Mouse (Mus musculus) limb, embryonic 14.5 days (tissue): ENCODE measurements around the gene Dnase2a. TPM values are rescaled to one million over a fixed set of nuclear protein-coding genes. Genes with fewer than 3 reads are reported as not detected.

Experiments used
- ATAC-seq: fragments of 200-750 bp; cut with Nextera tagmentation; 2 replicates; pipeline ENCODE4 v1.8.0; 2017; ENCODE audit warnings: low read depth, moderate number of reproducible peaks, moderate TSS enrichment; ENCODE audit not compliant: low FRiP score
- DNase-seq: peaks from one replicate; pipeline ENCODE4 v3.0.0-alpha.2; 2015; ENCODE audit warnings: low spot score
- H3K27ac ChIP-seq: fragments of 300-500 bp; sonication (generic); replicated peaks from 2 replicates; pipeline ENCODE4 v1.5.1; 2014; ENCODE audit warnings: low read depth, mild to moderate bottlenecking, low read length, moderate library complexity, mixed read lengths
- H3K27me3 ChIP-seq: fragments of 300-500 bp; sonication (generic); 2 replicates; pipeline ENCODE4 v1.6.1; 2014; ENCODE audit warnings: low read length, mixed read lengths; ENCODE audit not compliant: control insufficient read depth, insufficient read depth
- H3K36me3 ChIP-seq: fragments of 300-500 bp; sonication (generic); 2 replicates; pipeline ENCODE4 v1.6.1; 2014; ENCODE audit warnings: mild to moderate bottlenecking, low read length, moderate library complexity, mixed read lengths; ENCODE audit not compliant: control insufficient read depth, insufficient read depth
- H3K4me1 ChIP-seq: fragments of 300-500 bp; sonication (generic); 2 replicates; pipeline ENCODE4 v1.6.1; 2014; ENCODE audit warnings: antibody characterized with exemption, low read length, mixed read lengths; ENCODE audit not compliant: control insufficient read depth, insufficient read depth
- H3K4me2 ChIP-seq: fragments of 300-500 bp; sonication (generic); replicated peaks from 2 replicates; pipeline ENCODE4 v1.6.1; 2014; ENCODE audit warnings: low read depth, mild to moderate bottlenecking, low read length, moderate library complexity; ENCODE audit not compliant: severe bottlenecking
- H3K4me3 ChIP-seq: fragments of 300-500 bp; sonication (generic); replicated peaks from 2 replicates; pipeline ENCODE4 v1.5.1; 2014; ENCODE audit warnings: low read length
- H3K9ac ChIP-seq: fragments of 300-500 bp; sonication (generic); 2 replicates; pipeline ENCODE4 v1.6.1; 2014; ENCODE audit warnings: mild to moderate bottlenecking, low read depth, low read length, moderate library complexity; ENCODE audit not compliant: severe bottlenecking
- H3K9me3 ChIP-seq: fragments of 300-500 bp; sonication (generic); 2 replicates; pipeline ENCODE4 v1.6.1; 2016; ENCODE audit warnings: low read length; ENCODE audit not compliant: control insufficient read depth
- POLR2A ChIP-seq: fragments of 200-500 bp; IDR thresholded peaks from 2 replicates; pipeline ENCODE4 v1.8.0; 2012; ENCODE audit warnings: inconsistent platforms, mild to moderate bottlenecking, moderate library complexity, borderline replicate concordance; ENCODE audit not compliant: insufficient read depth, insufficient read length; ENCODE audit errors: extremely low read depth
- WGBS: fragments of 180-500 bp; shearing (Covaris S2); extraction: QIAGEN DNeasy Blood & Tissue Kit; methylation state at CpG from one replicate; pipeline ENCODE4 v1.1.7; 2014; 5-methylcytosine and 5-hydroxymethylcytosine counted together
- polyA plus RNA-seq, 2 experiments: library from polyadenylated mRNA; depleted of rRNA in 1 of 2; stranded (reverse) in 1 of 2; unstranded in 1 of 2; fragments of >200 nt; fragmentation: Nextera tagmentation in 1 of 2; extraction: Ambion mirVana in 1 of 2; gene quantifications; 2 replicates each; pipeline versions ENCODE4 v1.2.1 to v1.2.3; 2012 to 2014

Gene Dnase2a
- polyA plus RNA-seq, 2 experiments = 13.8 to 18.5 TPM

DNA sequence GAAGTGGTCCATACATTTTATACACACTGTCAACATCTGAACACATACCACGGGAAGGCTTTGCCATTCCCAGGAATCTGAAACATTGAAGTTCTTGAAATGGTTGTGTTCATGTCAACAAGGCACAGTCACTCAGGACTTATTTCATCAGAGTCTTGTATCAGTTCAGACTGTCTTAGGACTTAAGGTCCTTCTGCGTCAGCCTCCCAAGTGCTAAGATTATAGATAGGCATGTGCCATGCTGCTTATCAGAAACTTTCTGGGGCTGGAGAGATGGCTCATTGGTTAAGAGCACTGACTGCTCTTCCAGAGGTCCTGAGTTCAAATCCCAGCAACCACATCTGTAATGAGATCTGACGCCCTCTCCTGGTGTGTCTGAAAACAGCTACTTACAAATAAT, 34.0 kb upstream of the Dnase2a start:
- Histone ChIP-seq H3K4me1 (peaks cover 13% of the 10 kb centered on the region), H3K27ac (no peak overlapping the region), H3K9me3 (no peaks in the 10 kb centered on the region), H3K9ac (no peak overlapping the region), H3K27me3 (no peaks in the 10 kb centered on the region), H3K4me2 (no peak overlapping the region), H3K36me3 (peaks cover 6% of the 10 kb centered on the region), H3K4me3 (no peak overlapping the region)
- no peak for DNase-seq
- ATAC-seq = no peak
- WGBS = 89% methylated on average over 3 of the region's 3 CpGs
- no peak for TF ChIP-seq POLR2A

DNA sequence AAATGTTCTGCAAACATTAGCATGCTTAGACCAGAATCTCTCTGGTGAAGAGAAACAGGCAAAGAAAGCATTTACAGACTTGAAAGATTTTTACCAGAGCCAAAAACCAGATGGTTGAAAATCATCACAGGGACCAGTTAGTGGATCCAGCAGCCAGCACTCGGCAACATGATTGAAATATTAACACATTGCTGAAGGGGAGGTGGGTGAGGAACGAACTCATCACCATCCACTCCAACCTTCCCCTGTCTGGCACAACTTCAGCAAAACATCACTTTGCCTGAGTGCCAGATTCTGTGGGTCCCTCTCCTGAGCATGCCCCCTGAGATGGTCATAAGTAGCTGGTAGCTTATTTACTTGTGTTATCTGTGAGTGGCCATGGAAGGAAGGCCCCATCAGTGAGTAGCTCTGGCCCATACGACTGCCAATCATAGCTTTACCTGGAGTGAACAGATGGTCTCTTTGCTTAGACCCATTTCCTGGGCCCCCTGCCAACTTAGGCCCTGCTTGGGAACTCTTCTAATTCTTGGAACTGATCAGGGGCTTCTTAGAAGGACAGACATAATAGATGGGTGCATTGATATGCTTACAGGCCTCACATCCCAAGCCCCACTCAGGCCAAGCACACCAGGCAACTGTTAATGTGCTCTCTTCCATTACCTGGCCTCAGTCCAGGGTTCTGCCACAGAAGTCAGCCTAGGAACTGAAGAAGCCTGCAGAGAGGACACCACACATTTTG, 30.9 kb upstream of the Dnase2a start:
- Histone ChIP-seq H3K27ac (no peak overlapping the region), H3K4me1 (peaks cover 6% of the 10 kb centered on the region), H3K27me3 (no peaks in the 10 kb centered on the region), H3K4me3 (no peak overlapping the region), H3K9me3 (no peaks in the 10 kb centered on the region), H3K9ac (no peak overlapping the region), H3K36me3 (peaks cover 4% of the 10 kb centered on the region; the same call in 1 of the 2 replicates), H3K4me2 (no peak overlapping the region)
- ATAC-seq = no peak
- 67% methylated on average over 3 of the region's 3 CpGs for WGBS
- TF ChIP-seq POLR2A = no peak
- DNase-seq = no peak

DNA sequence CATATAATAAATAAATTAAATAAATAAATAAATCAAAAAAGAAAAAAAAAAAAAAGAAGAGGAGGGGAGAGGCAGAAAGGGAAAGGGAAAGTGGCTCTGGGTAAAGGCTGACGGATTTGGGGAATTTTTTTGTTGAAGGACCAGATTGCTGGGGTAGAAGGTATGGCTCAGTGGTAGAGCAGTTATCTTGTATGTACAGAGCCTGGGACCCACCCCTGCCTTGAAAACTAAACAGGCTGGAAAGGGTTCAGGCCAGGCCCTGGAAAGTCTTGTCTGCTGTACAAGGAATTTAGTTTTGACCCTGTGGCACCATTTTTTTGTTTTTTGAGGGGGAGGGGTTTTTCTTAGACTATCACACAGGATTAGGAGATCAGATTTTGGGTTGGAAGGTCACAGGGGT, 29.4 kb upstream of the Dnase2a start:
- TF ChIP-seq POLR2A = no peak
- Histone ChIP-seq H3K4me2 (no peak overlapping the region), H3K4me1 (no peaks in the 10 kb centered on the region), H3K9ac (no peak overlapping the region), H3K27me3 (no peaks in the 10 kb centered on the region), H3K27ac (no peak overlapping the region), H3K36me3 (peaks cover 7% of the 10 kb centered on the region; the same call in 1 of the 2 replicates), H3K4me3 (no peak overlapping the region), H3K9me3 (no peaks in the 10 kb centered on the region)
- WGBS = 88% methylated on average over 1 of the region's 1 CpGs
- ATAC-seq = no peak
- DNase-seq = no peak

DNA sequence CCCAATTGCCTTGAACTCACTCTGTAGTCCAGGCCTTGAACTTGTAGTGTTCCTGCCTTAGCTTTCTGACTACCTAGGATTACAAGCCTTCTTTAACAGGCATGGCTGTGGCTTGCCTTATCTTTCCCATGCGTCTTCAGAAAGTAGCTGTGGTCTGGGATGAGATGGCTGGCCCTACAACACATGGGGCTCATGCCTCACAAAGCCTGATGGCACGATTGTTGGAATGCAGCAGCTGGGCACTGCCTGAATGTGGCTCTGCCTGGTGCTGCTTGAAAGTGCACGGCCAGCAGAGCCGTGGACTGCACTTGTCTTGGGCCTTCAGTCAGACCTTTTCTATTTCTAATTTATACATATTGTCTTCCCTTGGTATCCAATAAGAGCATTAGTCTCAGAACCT, 23.6 kb upstream of the Dnase2a start:
- TF ChIP-seq POLR2A = no peak
- DNase-seq = no peak
- Histone ChIP-seq H3K27me3 (no peaks in the 10 kb centered on the region), H3K36me3 (peaks cover 45% of the 10 kb centered on the region), H3K27ac (no peak overlapping the region), H3K4me2 (no peak overlapping the region), H3K9ac (no peak overlapping the region), H3K9me3 (no peaks in the 10 kb centered on the region), H3K4me3 (no peak overlapping the region), H3K4me1 (no peaks in the 10 kb centered on the region)
- ATAC-seq = no peak
- 86% methylated on average over 4 of the region's 4 CpGs for WGBS

DNA sequence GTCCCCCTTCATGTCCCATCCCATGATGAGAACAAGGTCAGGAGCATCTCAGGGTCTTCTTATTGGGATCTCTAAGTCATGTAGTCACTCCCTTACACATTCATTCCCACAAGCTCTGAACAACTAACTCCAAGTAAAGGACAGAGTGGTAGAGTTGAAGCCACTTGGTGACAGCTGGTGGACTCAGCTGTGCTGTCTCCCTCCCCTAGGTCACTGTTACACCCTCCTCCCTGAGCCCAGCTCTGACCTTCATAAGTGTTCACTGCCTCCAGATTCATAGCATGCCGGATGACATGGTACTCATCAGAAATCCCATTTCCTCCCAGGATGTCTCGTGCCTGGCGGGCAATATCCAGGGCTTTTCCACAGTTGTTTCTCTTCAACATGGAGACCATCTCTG, 20.1 kb upstream of the Dnase2a start:
- 96% methylated on average over 3 of the region's 3 CpGs for WGBS
- Histone ChIP-seq H3K36me3 (peaks cover 44% of the 10 kb centered on the region), H3K4me2 (no peak overlapping the region)

More for the DNA sequence above, 20.1 kb upstream of the Dnase2a start:
- Histone ChIP-seq H3K9ac (no peak overlapping the region), H3K4me3 (no peak overlapping the region), H3K9me3 (no peaks in the 10 kb centered on the region), H3K4me1 (peaks cover 6% of the 10 kb centered on the region), H3K27ac (no peak overlapping the region), H3K27me3 (no peaks in the 10 kb centered on the region)
- no peak for DNase-seq
- ATAC-seq = no peak
- TF ChIP-seq POLR2A = no peak
